Mouse (Mus musculus): Measurements from ENCODE around the gene Prkar2b. TPM values are rescaled to one million over a fixed set of nuclear protein-coding genes. Genes with fewer than 3 reads are reported as not detected.

The Prkar2b gene
- polyA plus RNA-seq, 1 experiment from 2014 or later, result 27.3 TPM

GRCm38 (mm10) chr12:32075831-32076715 is 15.0 kb upstream of the Prkar2b start:
- 74% methylated on average over 10 of the region's 10 CpGs for WGBS
- ATAC-seq (ENCODE audit: low FRiP score, low TSS enrichment), result no peak
- H3K4me3 ChIP-seq (ENCODE audit: low read length), result no peak overlapping the region

GRCm38 (mm10) chr12:32074271-32074670 is 13.2 kb upstream of the Prkar2b start:
- Histone ChIP-seq H3K4me2 (replicated peaks; ENCODE audit: low read depth, low read length) (no peak overlapping the region), H3K9ac (ENCODE audit: low read depth, low read length) (no peak overlapping the region), H3K4me1 (ENCODE audit: control insufficient read depth, insufficient read depth, low read length) (no peaks in the 10 kb centered on the region), H3K36me3 (ENCODE audit: control insufficient read depth, insufficient read depth, low read length) (no peaks in the 10 kb centered on the region), H3K27ac (ENCODE audit: low read depth, low read length) (no peak overlapping the region), H3K27me3 (ENCODE audit: control insufficient read depth, insufficient read depth, low read length) (no peaks in the 10 kb centered on the region), H3K9me3 (ENCODE audit: control insufficient read depth, low read length) (no peaks in the 10 kb centered on the region), H3K4me3 (ENCODE audit: low read length) (no peak overlapping the region)
- no peak for ATAC-seq (ENCODE audit: low FRiP score, low TSS enrichment)
- WGBS, result 91% methylated on average over 6 of the region's 6 CpGs

More at GRCm38 (mm10) chr12:32075831-32076715, 15.0 kb upstream of the Prkar2b start:
- no peaks in the 10 kb centered on the region; the same call in 1 of the 2 replicates for H3K9me3 ChIP-seq (ENCODE audit: control insufficient read depth, low read length)
- H3K9ac ChIP-seq (ENCODE audit: low read depth, low read length), result no peak overlapping the region
- H3K27me3 ChIP-seq (ENCODE audit: control insufficient read depth, insufficient read depth, low read length), result no peaks in the 10 kb centered on the region
- H3K4me1 ChIP-seq (ENCODE audit: control insufficient read depth, insufficient read depth, low read length), result no peaks in the 10 kb centered on the region
- no peaks in the 10 kb centered on the region for H3K36me3 ChIP-seq (ENCODE audit: control insufficient read depth, insufficient read depth, low read length)
- no peak overlapping the region for H3K27ac ChIP-seq (ENCODE audit: low read depth, low read length)
- no peak overlapping the region for H3K4me2 ChIP-seq (replicated peaks; ENCODE audit: low read depth, low read length)

DNA sequence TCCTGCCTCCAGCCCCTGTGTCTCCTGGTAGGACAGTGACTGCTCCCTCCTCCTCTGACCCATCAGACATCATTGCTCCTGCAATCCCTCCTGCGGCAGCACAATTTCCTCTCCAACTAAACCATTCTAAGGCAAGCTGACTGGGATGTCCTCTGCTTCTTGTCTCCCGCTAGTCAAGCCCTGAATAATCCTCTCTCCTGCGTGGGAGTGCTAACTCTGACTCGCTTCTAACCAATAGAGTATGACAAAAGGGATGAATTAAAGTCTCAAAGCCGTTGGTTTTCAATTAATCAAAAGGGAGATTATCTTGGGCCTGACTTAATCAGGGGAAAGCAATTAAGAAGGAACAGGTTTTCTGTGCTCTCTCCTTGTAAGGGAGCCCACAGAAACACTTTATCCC is 4.9 kb upstream of the Prkar2b start:
- WGBS, result 24% methylated on average over 5 of the region's 5 CpGs
- Histone ChIP-seq H3K4me3 (ENCODE audit: low read length) (no peak overlapping the region), H3K4me2 (replicated peaks; ENCODE audit: low read depth, low read length) (no peak overlapping the region), H3K9ac (ENCODE audit: low read depth, low read length) (no peak overlapping the region), H3K36me3 (ENCODE audit: control insufficient read depth, insufficient read depth, low read length) (no peaks in the 10 kb centered on the region), H3K27ac (ENCODE audit: low read depth, low read length) (no peak overlapping the region), H3K9me3 (ENCODE audit: control insufficient read depth, low read length) (no peaks in the 10 kb centered on the region), H3K27me3 (ENCODE audit: control insufficient read depth, insufficient read depth, low read length) (no peaks in the 10 kb centered on the region), H3K4me1 (ENCODE audit: control insufficient read depth, insufficient read depth, low read length) (no peaks in the 10 kb centered on the region)
- no peak for ATAC-seq (ENCODE audit: low FRiP score, low TSS enrichment)

GRCm38 (mm10) chr12:32060247-32061089 is 628 bp downstream of the Prkar2b start:
- Histone ChIP-seq H3K36me3 (ENCODE audit: control insufficient read depth, insufficient read depth, low read length) (no peaks in the 10 kb centered on the region), H3K9me3 (ENCODE audit: control insufficient read depth, low read length) (no peaks in the 10 kb centered on the region), H3K4me1 (ENCODE audit: control insufficient read depth, insufficient read depth, low read length) (no peaks in the 10 kb centered on the region), H3K4me2 (replicated peaks; ENCODE audit: low read depth, low read length) (peak overlapping the region; percentile 95), H3K9ac (ENCODE audit: low read depth, low read length) (peak overlapping the region; percentile 82), H3K27me3 (ENCODE audit: control insufficient read depth, insufficient read depth, low read length) (no peaks in the 10 kb centered on the region), H3K4me3 (ENCODE audit: low read length) (peak overlapping the region; percentile 78), H3K27ac (ENCODE audit: low read depth, low read length) (peak overlapping the region; percentile 90)
- ATAC-seq (ENCODE audit: low FRiP score, low TSS enrichment), result peak; percentile 86
- WGBS, result under 1% methylated on average over 58 of the region's 66 CpGs

DNA sequence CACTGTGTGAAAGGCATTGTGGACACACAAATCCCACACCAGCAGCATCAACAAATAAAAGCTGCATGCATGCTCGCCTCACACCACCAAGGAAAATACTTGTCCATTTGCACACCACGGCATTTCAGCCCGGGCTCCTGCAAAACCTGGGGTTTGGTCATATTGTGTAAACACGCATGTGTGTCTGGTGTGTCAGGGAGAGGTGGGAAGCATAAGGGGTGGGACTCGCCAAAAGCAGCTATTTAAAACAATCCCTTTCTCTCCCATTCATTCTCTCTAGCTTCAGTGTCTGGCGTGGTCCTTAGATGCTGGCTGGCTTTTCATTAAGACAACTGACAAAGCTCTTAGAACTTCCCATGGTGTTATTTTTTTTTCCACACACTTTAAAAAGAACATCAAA is 1.4 kb downstream of the Prkar2b start:
- Histone ChIP-seq H3K4me2 (replicated peaks; ENCODE audit: low read depth, low read length) (peak overlapping the region; percentile 95), H3K4me1 (ENCODE audit: control insufficient read depth, insufficient read depth, low read length) (no peaks in the 10 kb centered on the region), H3K4me3 (ENCODE audit: low read length) (peak overlapping the region; percentile 78), H3K27ac (ENCODE audit: low read depth, low read length) (no peak overlapping the region), H3K9me3 (ENCODE audit: control insufficient read depth, low read length) (no peaks in the 10 kb centered on the region), H3K36me3 (ENCODE audit: control insufficient read depth, insufficient read depth, low read length) (no peaks in the 10 kb centered on the region), H3K9ac (ENCODE audit: low read depth, low read length) (no peak overlapping the region), H3K27me3 (ENCODE audit: control insufficient read depth, insufficient read depth, low read length) (no peaks in the 10 kb centered on the region)
- no peak for ATAC-seq (ENCODE audit: low FRiP score, low TSS enrichment)
- 38% methylated on average over 6 of the region's 6 CpGs for WGBS

DNA sequence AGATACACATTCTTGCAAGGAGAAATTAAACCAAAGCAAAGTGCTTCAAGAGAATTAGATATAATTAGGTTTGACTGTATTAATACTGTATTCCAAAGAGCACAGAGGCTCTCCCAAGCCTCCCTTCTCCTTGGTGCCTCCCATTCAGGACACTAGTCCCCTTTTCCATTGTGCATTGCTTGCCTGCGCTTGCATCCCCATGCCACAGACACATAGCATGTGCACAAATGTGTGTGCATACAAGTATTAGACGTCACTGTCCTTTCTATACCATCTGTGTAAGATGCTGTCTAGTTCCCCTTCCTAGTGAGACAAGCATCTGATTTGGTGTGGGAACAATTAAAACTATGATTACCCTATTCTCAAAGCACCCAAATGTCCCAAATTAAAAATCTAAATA is 2.0 kb downstream of the Prkar2b start:
- Histone ChIP-seq H3K4me1 (ENCODE audit: control insufficient read depth, insufficient read depth, low read length) (no peaks in the 10 kb centered on the region), H3K27me3 (ENCODE audit: control insufficient read depth, insufficient read depth, low read length) (no peaks in the 10 kb centered on the region), H3K36me3 (ENCODE audit: control insufficient read depth, insufficient read depth, low read length) (no peaks in the 10 kb centered on the region), H3K27ac (ENCODE audit: low read depth, low read length) (no peak overlapping the region), H3K4me3 (ENCODE audit: low read length) (no peak overlapping the region), H3K4me2 (replicated peaks; ENCODE audit: low read depth, low read length) (no peak overlapping the region; the same call in 1 of the 2 replicates), H3K9ac (ENCODE audit: low read depth, low read length) (no peak overlapping the region), H3K9me3 (ENCODE audit: control insufficient read depth, low read length) (no peaks in the 10 kb centered on the region)
- no peak for ATAC-seq (ENCODE audit: low FRiP score, low TSS enrichment)
- 84% methylated on average over 2 of the region's 2 CpGs for WGBS

DNA sequence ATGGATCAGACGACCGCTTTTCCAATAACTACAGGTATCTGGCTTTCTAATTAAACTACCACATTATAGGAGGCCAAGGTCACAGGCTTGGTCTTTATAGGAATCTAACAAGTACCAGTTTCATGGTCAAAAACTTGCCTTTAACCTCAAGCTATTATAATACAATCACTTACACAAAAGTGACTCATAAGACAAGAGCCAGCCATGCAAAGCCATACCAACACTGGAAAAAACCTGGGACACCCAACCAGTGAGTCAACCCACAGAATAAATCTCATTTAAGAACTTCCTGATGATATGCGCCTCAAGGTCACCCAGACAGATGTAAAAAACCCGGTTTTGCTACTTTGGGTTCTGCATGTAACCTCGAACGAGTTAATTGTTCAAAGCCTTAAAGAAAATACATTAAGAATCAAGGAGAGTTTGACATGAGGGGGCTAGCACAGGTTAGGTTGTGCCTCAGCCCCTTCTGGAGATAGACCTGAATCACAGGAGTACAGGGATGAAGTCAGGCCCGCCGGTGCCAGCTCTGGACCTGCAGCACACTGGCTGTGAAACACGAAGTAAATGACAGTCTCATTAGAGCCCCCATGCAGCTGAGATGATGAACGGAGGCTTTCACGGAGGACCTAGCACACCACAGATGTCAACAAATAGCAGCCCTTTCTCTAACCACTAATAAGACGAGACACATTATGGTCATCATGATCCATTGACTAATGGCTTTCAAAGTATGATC is 3.5 kb downstream of the Prkar2b start:
- 86% methylated on average over 12 of the region's 12 CpGs for WGBS
- no peak overlapping the region for H3K4me3 ChIP-seq (ENCODE audit: low read length)
- ATAC-seq (ENCODE audit: low FRiP score, low TSS enrichment), result no peak
- no peak overlapping the region for H3K4me2 ChIP-seq (replicated peaks; ENCODE audit: low read depth, low read length)
- no peaks in the 10 kb centered on the region for H3K4me1 ChIP-seq (ENCODE audit: control insufficient read depth, insufficient read depth, low read length)
- no peak overlapping the region for H3K9ac ChIP-seq (ENCODE audit: low read depth, low read length)
- H3K9me3 ChIP-seq (ENCODE audit: control insufficient read depth, low read length), result no peaks in the 10 kb centered on the region
- H3K27ac ChIP-seq (ENCODE audit: low read depth, low read length), result no peak overlapping the region
- H3K36me3 ChIP-seq (ENCODE audit: control insufficient read depth, insufficient read depth, low read length), result no peaks in the 10 kb centered on the region
- no peaks in the 10 kb centered on the region for H3K27me3 ChIP-seq (ENCODE audit: control insufficient read depth, insufficient read depth, low read length)

GRCm38 (mm10) chr12:32055797-32056196 is 5.3 kb downstream of the Prkar2b start:
- no peak overlapping the region for H3K9ac ChIP-seq (ENCODE audit: low read depth, low read length)
- no peaks in the 10 kb centered on the region for H3K36me3 ChIP-seq (ENCODE audit: control insufficient read depth, insufficient read depth, low read length)
- no peak for ATAC-seq (ENCODE audit: low FRiP score, low TSS enrichment)
- no peak overlapping the region for H3K27ac ChIP-seq (ENCODE audit: low read depth, low read length)
- H3K27me3 ChIP-seq (ENCODE audit: control insufficient read depth, insufficient read depth, low read length), result no peaks in the 10 kb centered on the region
- H3K9me3 ChIP-seq (ENCODE audit: control insufficient read depth, low read length), result no peaks in the 10 kb centered on the region
- no peaks in the 10 kb centered on the region for H3K4me1 ChIP-seq (ENCODE audit: control insufficient read depth, insufficient read depth, low read length)
- no peak overlapping the region for H3K4me3 ChIP-seq (ENCODE audit: low read length)
- H3K4me2 ChIP-seq (replicated peaks; ENCODE audit: low read depth, low read length), result no peak overlapping the region
- 89% methylated on average over 3 of the region's 3 CpGs for WGBS
